Mouse (Mus musculus): ENCODE measurements around the gene Blm. TPM values are rescaled to one million over a fixed set of nuclear protein-coding genes. Genes with fewer than 3 reads are reported as not detected.
A peak's percentile ranks its signal among the peaks of the same experiment; 100 is the strongest.

Gene Blm
- polyA plus RNA-seq, 1 experiment from 2014 or later, result 27.1 TPM

DNA sequence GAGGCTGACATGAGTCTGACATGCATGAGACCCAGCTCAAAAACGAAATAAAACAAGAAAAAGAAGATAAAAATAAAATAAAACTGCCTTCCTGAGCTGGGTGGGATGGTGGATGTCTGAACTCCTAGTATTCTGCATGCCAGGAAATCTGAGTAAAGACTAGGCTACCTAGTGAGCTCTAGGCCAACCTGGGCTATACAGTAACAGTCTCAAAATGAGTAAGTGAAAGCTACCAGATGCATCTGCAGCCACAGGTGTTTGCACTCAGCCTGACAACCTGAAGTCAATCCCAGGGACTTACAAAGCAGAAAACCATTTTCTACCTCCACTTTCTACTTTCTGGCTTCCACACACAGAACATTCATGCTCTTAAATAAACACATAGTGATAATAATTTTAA, 45.5 kb downstream of the Blm start:
- H3K9ac ChIP-seq, result no peak overlapping the region
- no peaks in the 10 kb centered on the region for H3K4me1 ChIP-seq
- peaks cover 40% of the 10 kb centered on the region for H3K36me3 ChIP-seq
- H3K27ac ChIP-seq, result no peak overlapping the region
- H3K4me3 ChIP-seq (replicated peaks), result no peak overlapping the region
- no peak for ATAC-seq (replicated peaks; ENCODE audit: low FRiP score)
- no peaks in the 10 kb centered on the region for H3K27me3 ChIP-seq
- no peak overlapping the region for H3K4me2 ChIP-seq
- WGBS, result 65% methylated on average over 1 of the region's 1 CpGs
- H3K9me3 ChIP-seq (replicated peaks), result no peaks in the 10 kb centered on the region

DNA sequence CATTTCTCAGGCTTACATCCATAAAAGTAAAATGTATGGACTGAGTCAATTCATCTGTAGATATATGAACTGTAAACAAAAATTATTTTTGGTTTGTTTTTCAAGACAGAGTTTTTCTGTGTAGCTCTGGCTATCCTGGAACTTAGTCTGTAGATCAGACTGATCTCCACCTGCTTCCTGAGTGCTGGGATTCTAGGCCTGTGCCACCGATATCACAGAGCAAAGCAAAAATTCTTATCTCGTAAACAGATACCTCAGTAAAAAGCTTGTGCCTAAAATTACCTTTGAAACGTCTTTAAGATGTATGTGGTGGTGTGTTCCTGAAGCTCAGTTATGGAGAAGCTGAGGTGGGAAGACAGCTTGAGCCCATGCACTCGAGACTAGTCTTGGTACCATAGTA, 47.7 kb downstream of the Blm start:
- Histone ChIP-seq H3K9me3 (replicated peaks) (no peaks in the 10 kb centered on the region), H3K4me3 (replicated peaks) (no peak overlapping the region), H3K27me3 (no peaks in the 10 kb centered on the region), H3K27ac (no peak overlapping the region), H3K4me1 (no peaks in the 10 kb centered on the region), H3K4me2 (no peak overlapping the region), H3K9ac (no peak overlapping the region), H3K36me3 (peaks cover 37% of the 10 kb centered on the region)
- WGBS, result 87% methylated on average over 4 of the region's 4 CpGs
- no peak for ATAC-seq (replicated peaks; ENCODE audit: low FRiP score)

DNA sequence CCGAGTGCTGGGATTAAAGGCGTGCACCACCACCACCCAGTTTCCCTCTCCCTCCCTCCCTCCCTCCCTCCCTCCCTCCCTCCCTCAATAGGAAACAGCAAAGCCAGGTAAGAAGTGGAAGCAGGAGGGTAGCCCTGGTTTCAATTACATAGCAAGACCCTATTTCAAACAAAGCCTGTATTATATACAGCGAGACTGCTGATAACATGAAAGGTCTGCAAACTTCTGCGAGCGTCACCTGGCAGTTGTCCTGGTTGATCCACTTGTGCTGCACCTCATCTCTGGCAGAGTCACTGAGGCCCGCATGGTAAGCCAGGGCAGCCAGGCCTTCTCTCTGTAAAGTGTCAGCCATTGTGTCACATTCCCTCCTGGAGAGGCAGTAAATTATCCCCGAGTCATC, 54.8 kb downstream of the Blm start:
- H3K9me3 ChIP-seq (replicated peaks), result no peaks in the 10 kb centered on the region
- no peak overlapping the region for H3K27ac ChIP-seq
- H3K36me3 ChIP-seq, result peaks cover 42% of the 10 kb centered on the region
- H3K4me1 ChIP-seq, result no peaks in the 10 kb centered on the region
- no peak for ATAC-seq (replicated peaks; ENCODE audit: low FRiP score)
- H3K4me3 ChIP-seq (replicated peaks), result no peak overlapping the region
- H3K9ac ChIP-seq, result no peak overlapping the region
- no peaks in the 10 kb centered on the region for H3K27me3 ChIP-seq
- no peak overlapping the region for H3K4me2 ChIP-seq
- WGBS, result 69% methylated on average over 7 of the region's 7 CpGs

DNA sequence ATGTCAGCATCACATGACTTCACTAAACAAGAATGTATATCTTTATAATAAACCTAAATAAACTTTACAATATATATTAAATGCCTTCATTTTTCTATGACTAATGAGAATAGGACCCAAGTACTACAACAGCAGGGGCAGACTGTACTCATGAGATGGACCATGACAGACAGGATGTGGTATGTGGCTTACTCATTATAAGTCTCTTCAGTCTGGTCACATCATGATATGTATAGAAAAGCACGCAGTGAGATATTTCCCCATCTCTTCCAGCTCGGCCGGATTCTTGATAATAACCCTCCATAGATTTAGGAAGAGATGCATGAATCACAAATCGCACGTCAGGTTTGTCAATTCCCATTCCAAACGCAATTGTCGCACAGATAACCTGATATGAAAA, 61.1 kb downstream of the Blm start:
- no peak for ATAC-seq (replicated peaks; ENCODE audit: low FRiP score)
- H3K27ac ChIP-seq, result no peak overlapping the region
- H3K4me3 ChIP-seq (replicated peaks), result no peak overlapping the region
- no peaks in the 10 kb centered on the region for H3K4me1 ChIP-seq
- no peaks in the 10 kb centered on the region for H3K27me3 ChIP-seq
- no peak overlapping the region for H3K4me2 ChIP-seq
- peaks cover 62% of the 10 kb centered on the region for H3K36me3 ChIP-seq
- no peak overlapping the region for H3K9ac ChIP-seq
- no peaks in the 10 kb centered on the region for H3K9me3 ChIP-seq (replicated peaks)
- WGBS, result 96% methylated on average over 7 of the region's 7 CpGs

DNA sequence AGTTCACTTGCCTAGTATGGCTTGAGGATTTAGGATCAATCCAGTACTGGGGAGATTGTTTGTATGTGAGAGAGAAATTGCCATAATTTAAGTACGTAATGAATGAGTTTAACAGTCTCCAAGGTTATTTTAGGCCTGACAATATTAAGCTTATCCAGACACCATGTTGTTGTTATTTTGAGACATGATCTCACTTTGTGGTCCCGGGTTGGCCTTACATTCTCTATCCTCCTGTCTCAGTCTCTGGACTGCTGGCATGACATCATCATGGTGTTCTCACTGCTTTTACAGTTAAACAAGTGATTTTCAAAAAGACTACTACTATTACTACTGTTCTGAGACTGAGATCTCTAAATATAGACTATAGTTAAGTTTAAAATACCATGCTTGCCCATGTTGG, 66.1 kb downstream of the Blm start:
- H3K36me3 ChIP-seq, result peaks cover 65% of the 10 kb centered on the region
- 89% methylated on average over 2 of the region's 2 CpGs for WGBS

DNA sequence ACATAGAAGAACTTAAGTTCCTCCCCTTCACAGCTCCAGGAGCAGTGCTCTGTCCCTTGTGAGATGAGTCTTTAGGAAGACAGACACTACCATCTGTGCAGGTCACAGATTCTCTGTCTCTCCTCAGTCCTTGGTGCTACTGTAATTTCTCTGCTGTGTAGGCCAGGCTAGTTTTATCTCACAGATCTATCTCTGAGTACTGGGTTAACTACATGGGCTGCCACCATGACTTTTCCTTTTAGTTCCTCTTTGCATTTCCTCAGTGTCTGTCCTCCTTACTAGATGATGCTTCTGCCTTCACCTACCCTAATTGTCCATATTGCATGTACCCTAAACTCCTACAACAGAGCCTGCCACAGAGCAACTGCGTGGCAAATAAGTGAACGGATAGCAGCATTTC, 67.6 kb downstream of the Blm start:
- 95% methylated on average over 2 of the region's 2 CpGs for WGBS
- Histone ChIP-seq H3K36me3 (peaks cover 62% of the 10 kb centered on the region), H3K4me2 (no peak overlapping the region), H3K9me3 (replicated peaks) (no peaks in the 10 kb centered on the region), H3K27me3 (no peaks in the 10 kb centered on the region), H3K4me3 (replicated peaks) (no peak overlapping the region), H3K27ac (no peak overlapping the region), H3K4me1 (no peaks in the 10 kb centered on the region), H3K9ac (no peak overlapping the region)
- no peak for ATAC-seq (replicated peaks; ENCODE audit: low FRiP score)

More for the DNA sequence above, 66.1 kb downstream of the Blm start:
- ATAC-seq (replicated peaks; ENCODE audit: low FRiP score), result no peak
- Histone ChIP-seq H3K9me3 (replicated peaks) (no peaks in the 10 kb centered on the region), H3K9ac (no peak overlapping the region), H3K4me3 (replicated peaks) (no peak overlapping the region), H3K27ac (no peak overlapping the region), H3K4me1 (no peaks in the 10 kb centered on the region), H3K4me2 (no peak overlapping the region), H3K27me3 (no peaks in the 10 kb centered on the region)

DNA sequence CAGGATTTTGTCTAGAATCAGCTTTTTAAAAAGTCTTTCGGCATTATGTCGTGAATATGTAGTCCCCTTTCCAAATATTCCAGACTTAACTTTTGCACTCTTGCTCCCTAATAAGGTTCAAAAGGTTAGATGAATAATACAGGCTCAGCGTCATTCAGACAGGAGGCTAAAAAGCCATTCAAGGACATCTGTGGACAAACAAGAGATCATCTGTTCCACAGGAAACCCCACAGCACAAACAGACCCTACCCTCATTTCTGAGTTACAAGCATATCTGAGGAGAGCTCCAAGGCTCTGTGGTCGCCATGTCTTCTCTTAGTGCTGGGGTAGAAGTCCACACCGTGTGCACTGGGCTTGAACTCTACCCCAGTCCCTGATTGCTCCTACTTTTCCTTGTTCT, 70.1 kb downstream of the Blm start:
- Histone ChIP-seq H3K9me3 (replicated peaks) (no peaks in the 10 kb centered on the region), H3K27me3 (no peaks in the 10 kb centered on the region), H3K4me1 (no peaks in the 10 kb centered on the region), H3K9ac (no peak overlapping the region), H3K36me3 (peaks cover 70% of the 10 kb centered on the region), H3K4me2 (no peak overlapping the region), H3K27ac (no peak overlapping the region), H3K4me3 (replicated peaks) (no peak overlapping the region)
- WGBS, result 85% methylated on average over 5 of the region's 5 CpGs
- ATAC-seq (replicated peaks; ENCODE audit: low FRiP score), result no peak

DNA sequence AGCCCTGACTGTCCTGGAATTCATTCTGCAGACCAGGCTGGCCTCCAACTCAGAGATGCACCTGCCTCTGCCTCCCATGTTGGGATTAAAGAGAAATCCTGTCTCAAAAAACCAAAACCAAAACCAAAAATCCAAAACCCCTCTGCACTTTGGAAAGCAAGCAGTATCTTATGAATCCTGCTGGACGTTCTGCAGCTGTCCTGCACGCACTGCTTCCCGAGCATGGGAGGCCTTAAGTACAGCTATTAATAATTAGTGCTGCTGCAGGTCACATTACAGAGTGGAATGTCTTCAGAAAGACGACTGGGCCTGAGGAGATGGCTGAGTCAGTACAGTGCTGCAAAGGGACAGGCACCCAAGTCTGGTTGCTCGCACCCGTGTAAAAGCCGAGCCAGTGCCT, 73.0 kb downstream of the Blm start:
- no peak overlapping the region for H3K9ac ChIP-seq
- peaks cover 4% of the 10 kb centered on the region; the same call in 1 of the 2 replicates for H3K4me1 ChIP-seq
- H3K27me3 ChIP-seq, result no peaks in the 10 kb centered on the region
- H3K4me2 ChIP-seq, result no peak overlapping the region
- peaks cover 66% of the 10 kb centered on the region for H3K36me3 ChIP-seq
- 64% methylated on average over 7 of the region's 7 CpGs for WGBS
- H3K27ac ChIP-seq, result no peak overlapping the region
- H3K9me3 ChIP-seq (replicated peaks), result no peaks in the 10 kb centered on the region
- no peak for ATAC-seq (replicated peaks; ENCODE audit: low FRiP score)
- H3K4me3 ChIP-seq (replicated peaks), result no peak overlapping the region

DNA sequence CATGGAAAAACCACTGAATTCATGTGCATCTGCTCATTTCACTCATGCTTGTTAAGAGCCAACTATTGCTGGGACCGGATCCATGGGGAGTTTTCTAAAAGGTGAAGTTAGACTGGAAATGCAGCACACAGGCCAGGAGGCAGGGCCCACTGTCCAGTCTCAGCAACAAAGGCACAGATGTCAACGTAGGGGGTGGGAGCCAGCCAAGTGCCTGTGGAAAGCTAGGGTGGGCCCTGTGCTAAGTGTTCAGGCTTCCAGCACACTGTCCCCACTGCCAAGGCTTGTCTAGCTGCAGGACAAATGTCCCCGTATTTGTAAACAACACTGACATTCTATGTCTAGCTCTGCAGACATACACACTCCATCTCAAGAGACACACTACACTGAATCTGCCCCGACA, 74.0 kb downstream of the Blm start:
- 91% methylated on average over 4 of the region's 4 CpGs for WGBS
- Histone ChIP-seq H3K4me3 (replicated peaks) (no peak overlapping the region), H3K36me3 (peaks cover 71% of the 10 kb centered on the region), H3K4me2 (no peak overlapping the region), H3K9ac (no peak overlapping the region), H3K27me3 (no peaks in the 10 kb centered on the region), H3K9me3 (replicated peaks) (no peaks in the 10 kb centered on the region), H3K4me1 (peaks cover 4% of the 10 kb centered on the region; the same call in 1 of the 2 replicates), H3K27ac (no peak overlapping the region)
- ATAC-seq (replicated peaks; ENCODE audit: low FRiP score), result no peak

DNA sequence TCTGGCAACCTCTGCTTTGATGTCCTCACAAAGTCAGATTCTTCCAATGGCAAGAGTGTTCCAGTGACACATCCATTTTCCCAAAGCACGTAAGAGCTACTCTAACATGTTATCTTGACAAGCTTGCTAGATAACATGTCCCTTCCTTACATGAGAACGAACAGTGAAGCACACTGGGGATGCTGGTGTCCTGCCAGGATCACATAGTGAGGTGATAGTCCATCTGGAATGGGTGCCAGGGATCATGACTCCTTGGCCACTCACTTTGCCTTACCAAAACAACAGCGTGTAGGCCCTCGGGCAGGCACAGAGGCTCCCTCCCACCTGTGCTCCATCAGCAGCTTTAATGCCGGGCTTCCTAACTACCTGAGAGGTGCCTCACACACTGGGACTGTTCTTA, 74.7 kb downstream of the Blm start:
- Histone ChIP-seq H3K27me3 (no peaks in the 10 kb centered on the region), H3K36me3 (peaks cover 68% of the 10 kb centered on the region), H3K9ac (no peak overlapping the region), H3K27ac (no peak overlapping the region), H3K9me3 (replicated peaks) (no peaks in the 10 kb centered on the region), H3K4me3 (replicated peaks) (no peak overlapping the region), H3K4me1 (peaks cover 4% of the 10 kb centered on the region; the same call in 1 of the 2 replicates), H3K4me2 (no peak overlapping the region)
- no peak for ATAC-seq (replicated peaks; ENCODE audit: low FRiP score)
- WGBS, result 88% methylated on average over 5 of the region's 5 CpGs

DNA sequence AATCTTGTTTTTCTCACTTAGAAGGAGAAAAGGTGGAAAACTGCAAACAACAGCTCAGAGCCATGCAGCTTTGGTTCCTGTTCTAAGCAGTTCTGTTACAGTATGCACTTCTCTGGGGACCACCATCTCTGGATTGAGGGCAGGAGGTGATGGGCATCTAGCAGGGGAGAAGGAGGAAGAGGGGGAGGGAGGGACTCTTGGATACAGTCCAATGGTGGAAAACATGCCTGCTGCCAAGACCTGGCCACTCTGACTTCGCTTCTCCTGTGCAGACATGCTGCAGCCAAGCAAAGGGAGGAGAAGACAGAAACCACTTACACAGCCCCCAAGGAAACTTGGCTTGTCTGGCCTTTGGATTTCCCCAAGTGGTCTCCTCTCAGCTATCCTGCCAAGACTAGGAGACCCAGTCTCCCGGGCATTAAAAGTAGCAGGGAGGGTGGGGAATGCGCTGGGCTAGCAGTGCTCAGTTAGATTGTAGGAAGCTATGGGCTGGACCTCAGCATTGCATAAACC, 77.0 kb downstream of the Blm start:
- Histone ChIP-seq H3K9me3 (replicated peaks) (no peaks in the 10 kb centered on the region), H3K36me3 (peaks cover 75% of the 10 kb centered on the region), H3K4me2 (no peak overlapping the region), H3K27ac (0 out of 2 replicates have a peak overlapping the region, but pooled peaks have one; percentile 0), H3K27me3 (no peaks in the 10 kb centered on the region), H3K4me1 (peaks cover 4% of the 10 kb centered on the region; the same call in 1 of the 2 replicates), H3K4me3 (replicated peaks) (no peak overlapping the region), H3K9ac (no peak overlapping the region)
- no peak for ATAC-seq (replicated peaks; ENCODE audit: low FRiP score)
- WGBS, result 64% methylated on average over 3 of the region's 3 CpGs

DNA sequence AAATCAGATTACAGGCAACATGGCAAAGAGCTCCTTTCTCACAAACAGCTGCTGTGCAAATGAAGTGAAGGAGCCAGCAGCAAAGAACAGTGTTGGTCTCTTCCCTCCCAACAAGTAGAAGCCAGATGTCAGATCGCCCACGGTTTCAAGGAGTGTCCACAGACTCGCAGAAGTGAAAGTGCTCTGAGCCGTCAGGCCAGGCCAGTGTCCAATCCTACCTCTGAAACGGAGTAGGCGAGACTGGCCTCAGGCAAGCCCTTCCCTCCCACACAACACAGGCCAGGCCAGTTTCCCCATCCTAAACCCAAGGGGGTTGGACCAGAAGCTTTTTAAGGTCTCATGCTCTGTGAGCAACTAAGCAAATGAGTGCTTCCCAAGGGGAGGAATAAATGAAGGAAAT, 77.7 kb downstream of the Blm start:
- H3K4me1 ChIP-seq, result peaks cover 4% of the 10 kb centered on the region; the same call in 1 of the 2 replicates
- ATAC-seq (replicated peaks; ENCODE audit: low FRiP score), result no peak
- peaks cover 70% of the 10 kb centered on the region for H3K36me3 ChIP-seq
- no peak overlapping the region for H3K9ac ChIP-seq
- 0 out of 2 replicates have a peak overlapping the region, but pooled peaks have one; percentile 5 for H3K27ac ChIP-seq
- H3K9me3 ChIP-seq (replicated peaks), result no peaks in the 10 kb centered on the region
- no peak overlapping the region for H3K4me2 ChIP-seq
- H3K27me3 ChIP-seq, result no peaks in the 10 kb centered on the region
- H3K4me3 ChIP-seq (replicated peaks), result no peak overlapping the region
- WGBS, result 49% methylated on average over 6 of the region's 6 CpGs

DNA sequence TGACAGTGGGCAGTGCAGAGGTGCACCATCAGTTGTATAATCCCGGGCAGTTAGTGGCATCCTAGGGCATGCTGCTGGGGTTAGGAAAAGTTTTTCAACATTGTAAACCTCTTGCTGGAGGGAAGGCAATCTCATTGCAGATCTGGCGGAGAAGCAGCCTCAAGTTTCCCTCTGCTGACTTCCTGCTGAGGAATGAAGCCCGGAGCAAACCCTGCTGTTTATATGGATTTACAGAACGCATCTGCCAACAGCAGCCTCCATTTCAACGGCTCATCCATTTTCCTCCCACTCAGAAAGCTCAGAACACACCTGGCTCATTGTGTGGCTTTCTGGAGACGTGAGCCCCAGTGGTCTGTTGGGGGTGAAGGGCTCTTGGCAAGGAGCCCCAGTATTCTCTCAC, 78.6 kb downstream of the Blm start:
- Histone ChIP-seq H3K9me3 (replicated peaks) (no peaks in the 10 kb centered on the region), H3K36me3 (peaks cover 62% of the 10 kb centered on the region), H3K4me2 (no peak overlapping the region), H3K27me3 (no peaks in the 10 kb centered on the region), H3K4me3 (replicated peaks) (no peak overlapping the region), H3K4me1 (peaks cover 4% of the 10 kb centered on the region; the same call in 1 of the 2 replicates), H3K27ac (0 out of 2 replicates have a peak overlapping the region, but pooled peaks have one; percentile 5), H3K9ac (no peak overlapping the region)
- WGBS, result 80% methylated on average over 6 of the region's 6 CpGs
- no peak for ATAC-seq (replicated peaks; ENCODE audit: low FRiP score)
